Mouse (Mus musculus) megakaryocyte progenitor cell, adult 5-6 weeks (primary cell): Measurements from ENCODE around the gene Tpd52l2. TPM values are rescaled to one million over a fixed set of nuclear protein-coding genes. Genes with fewer than 3 reads are reported as not detected.

Experiments
- ATAC-seq: replicated peaks from 2 replicates; pipeline ENCODE4 v1.8.0; 2016; ENCODE audit warnings: mild to moderate bottlenecking, moderate TSS enrichment, inconsistent platforms; ENCODE audit not compliant: poor library complexity
- total RNA-seq, 2 experiments: library from RNA; stranded (forward) in 1 of 2; stranded (reverse) in 1 of 2; fragments of 157-497, 149-512 nt in 1 of 2; fragments of 200-1000 nt in 1 of 2; gene quantifications; 2 replicates each; pipeline versions ENCODE4 v1.2.3 to v1.2.4; 2015 to 2017

Tpd52l2 gene
- total RNA-seq, 2 experiments from 2014 or later, result 47.1 to 119 TPM

DNA sequence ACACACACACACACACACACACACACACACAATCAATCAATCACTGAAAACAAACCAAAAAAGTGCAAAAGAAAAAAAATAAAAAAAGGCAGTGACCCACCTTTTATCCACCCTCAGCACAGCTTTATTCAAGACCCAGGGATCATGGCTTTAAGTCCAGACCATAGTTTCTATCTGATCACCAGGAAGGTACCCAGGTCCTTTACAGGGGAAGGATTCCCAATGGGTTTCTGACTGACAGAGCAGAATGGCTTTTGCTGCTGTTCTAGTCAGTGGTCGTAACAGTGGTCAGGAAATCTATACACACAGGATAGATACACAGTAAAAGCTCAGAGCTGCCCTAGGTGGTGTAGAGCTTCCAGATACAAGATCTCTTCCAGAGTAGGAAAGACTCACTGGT, 11.2 kb upstream of the Tpd52l2 start:
- ATAC-seq, result no peak

DNA sequence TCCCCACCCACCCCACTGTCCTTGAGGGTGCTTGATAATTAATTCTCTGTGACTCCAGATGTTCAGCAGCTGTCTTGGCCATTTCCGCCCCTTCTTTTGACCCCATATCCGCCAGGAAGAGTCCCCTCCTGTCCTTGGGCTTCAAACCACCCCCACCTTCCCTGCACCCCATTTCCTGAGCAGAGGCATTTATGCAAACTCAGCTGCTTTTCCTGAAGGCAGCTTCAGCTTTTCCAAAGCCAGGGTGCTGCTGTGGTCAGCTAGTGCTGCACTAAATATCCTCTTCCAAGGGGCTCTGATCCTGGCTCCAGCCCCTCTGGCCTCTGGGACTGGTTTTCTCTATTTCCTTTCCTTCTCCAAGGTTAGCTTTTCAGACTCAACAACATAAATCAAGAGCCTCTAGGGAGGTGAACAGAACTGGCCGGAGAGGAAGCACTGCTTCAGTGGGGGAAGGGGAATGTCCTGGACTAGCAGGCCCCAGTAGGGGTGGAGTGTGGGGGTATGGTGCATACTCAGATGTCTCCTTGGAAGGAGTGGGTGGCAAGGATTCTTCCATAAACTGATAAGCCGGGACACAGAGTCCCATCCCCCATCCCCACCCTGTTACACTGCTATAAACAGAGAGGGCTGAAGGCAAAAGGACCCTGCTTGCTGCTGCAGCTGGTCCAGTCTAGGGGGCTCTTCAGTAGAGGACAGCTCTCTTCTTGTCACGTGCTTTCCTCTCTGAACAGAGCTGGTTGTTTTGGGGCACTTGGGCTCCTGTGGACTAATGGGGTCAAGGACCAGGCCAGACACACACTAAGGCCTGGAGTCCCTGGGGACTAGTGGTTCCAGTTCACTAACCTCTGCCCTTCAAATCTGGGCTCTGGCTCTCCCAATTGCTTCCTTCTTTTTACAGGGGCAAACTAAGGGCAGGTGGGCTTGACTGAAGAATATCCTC, 9.3 kb upstream of the Tpd52l2 start:
- ATAC-seq, result no peak

DNA sequence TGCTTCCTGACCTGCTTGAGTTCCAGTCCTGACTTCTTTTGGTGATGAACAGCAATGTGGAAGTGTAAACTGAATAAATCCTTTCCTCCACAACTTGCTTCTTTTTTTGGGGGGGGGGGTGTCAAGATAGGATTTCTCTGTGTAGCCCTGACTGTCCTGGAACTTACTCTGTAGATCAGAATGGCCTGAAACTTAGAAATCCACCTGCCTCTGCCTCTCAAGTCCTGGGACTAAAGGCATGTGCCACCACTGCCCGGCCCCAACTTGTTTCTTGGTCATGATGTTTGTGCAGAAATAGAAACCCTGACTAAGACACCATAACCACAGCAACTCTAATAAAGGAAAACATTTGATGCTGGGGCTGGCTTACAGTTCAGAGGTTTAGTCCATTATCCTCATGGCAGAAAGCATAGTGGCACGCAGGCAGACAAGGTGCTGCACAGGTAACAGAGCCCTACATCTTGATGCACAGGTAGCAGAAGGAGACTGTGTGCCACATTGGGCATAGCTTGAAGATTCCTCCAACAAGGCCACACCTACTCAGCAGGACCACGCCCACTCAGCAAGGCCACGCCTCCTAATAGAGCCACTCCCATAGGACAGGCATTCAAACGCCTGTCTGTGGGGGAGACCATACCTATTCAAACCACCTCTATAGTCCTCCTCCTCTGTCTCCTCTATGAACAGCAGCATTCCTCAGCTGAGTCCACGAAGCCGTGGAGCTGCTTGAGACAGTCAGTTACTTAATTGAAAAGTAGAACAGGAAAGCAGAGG, 5.3 kb upstream of the Tpd52l2 start:
- ATAC-seq, result peak; percentile 68

GRCm38 (mm10) chr2:181492206-181492605, 4.7 kb upstream of the Tpd52l2 start:
- peak; percentile 18 for ATAC-seq

DNA sequence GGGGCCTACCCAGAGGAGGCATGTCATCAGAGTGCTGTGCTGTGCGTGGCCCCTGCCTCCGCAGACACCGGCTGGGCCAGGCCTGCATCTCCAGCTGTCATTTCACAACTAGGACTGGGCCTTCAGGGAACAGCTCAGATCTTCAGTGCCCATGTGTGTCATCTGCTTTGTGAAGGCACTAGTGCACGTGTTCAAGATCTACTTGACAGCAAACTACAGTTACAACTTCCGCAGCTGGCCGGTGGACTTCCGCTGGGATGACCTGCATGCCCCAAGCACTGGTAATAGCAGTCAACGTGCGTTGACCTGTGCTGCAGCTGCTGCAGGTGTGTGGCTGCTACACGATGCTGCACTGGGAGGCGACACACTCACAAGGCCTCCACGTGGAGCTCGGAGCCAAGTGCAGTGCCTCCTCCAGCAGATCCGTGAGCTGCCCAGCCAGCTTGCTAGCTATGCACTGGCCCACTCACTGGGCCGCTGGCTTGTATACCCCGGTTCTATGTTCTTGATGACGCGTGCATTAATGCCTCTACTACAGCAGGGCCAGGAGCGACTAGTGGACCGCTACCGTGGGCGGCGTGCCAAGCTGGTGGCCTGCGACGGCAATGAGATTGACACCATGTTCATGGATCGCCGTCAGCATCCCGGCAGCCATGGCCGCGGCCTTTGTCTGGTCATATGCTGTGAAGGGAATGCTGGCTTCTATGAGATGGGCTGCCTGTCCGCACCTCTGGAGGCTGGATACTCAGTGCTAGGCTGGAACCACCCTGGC, 3.6 kb upstream of the Tpd52l2 start, which contains the start of gene Abhd16b:
TSS of gene Abhd16b (plus strand) at position 51 of the 772 bp plus-strand sequence.
- no peak for ATAC-seq

DNA sequence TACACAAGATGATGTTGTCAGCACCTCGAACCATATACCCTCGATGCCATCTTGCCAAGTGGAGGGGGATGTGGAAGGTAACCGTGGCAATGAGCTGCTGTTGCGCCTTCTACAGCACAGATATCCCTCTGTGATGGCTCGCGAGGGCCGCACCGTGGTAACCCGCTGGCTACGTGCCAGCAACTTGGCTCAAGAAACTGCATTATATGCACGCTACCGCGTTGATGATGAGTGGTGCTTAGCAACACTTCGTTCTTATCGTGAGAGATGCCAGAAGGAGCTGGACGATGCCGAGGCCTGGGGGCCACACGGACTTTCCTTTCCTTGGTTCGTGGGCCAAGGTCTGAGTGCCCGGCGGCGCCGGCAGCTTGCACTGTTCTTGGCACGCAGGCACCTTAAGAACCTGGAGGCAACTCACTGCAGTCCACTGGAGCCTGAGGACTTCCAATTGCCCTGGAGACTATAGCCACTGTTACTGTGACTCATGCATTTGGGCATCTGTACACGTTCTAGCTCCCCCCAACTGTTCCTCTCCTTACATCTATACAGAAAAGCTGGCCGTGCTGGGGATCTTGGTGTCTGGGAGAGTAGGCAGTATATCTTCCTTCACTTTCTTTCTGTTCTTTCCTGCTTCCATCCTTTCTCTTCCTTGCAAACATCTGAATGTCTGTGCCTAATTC, 2.5 kb upstream of the Tpd52l2 start:
- no peak for ATAC-seq

DNA sequence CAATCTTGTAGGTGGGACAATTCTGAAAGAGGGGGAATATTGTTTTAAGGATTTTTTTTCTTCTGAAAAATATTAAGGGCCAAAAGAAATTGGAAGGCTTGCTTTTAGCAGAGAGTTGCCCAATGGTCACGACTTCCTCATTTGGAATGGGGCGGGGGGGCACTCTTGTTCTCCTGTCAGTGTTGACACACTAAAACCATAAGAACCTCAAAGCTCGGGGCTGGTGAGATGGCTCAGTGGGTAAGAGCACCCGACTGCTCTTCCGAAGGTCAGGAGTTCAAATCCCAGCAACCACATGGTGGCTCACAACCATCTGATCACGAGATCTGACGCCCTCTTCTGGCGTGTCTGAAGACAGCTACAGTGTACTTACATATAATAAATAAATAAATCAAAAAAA, 1.1 kb upstream of the Tpd52l2 start:
- ATAC-seq, result peak; percentile 29; the same call in 1 of the 2 replicates

DNA sequence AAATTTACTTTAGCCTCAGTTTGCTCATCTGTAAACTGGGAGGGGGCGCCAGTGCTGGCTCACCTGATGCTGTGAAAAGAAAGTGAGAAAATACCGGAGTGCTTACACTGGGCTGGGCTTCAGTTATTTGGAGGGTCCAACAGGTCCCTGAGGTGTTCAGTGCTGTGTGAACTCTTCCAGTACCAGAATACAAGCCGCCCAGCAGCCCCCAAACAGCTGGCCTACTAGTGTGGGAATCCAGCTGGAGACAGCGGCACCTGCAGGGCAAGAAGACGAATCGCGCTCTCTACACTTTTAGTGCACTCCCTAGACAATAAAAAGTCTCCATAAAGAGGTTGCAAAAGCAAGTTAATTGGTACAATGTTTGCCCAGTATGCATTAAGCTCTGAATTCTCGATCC, 661 bp upstream of the Tpd52l2 start:
- ATAC-seq, result peak; percentile 51

DNA sequence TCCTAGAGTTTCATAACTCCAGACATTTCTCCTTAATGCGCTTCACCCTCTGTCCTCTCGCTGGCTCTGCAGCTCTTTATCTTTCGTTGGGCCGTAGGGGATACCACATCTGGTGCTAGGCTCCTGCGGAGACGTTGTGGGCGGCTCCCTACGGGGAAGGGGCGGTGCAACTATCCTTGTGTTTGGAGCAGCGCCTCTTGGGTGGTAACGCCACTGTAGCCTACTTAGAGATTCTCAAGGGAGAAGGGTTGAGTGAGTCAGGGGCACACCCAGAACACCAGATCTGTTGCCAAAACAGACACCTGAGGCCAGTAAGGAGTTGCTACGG, 570 bp downstream of the Tpd52l2 start:
- ATAC-seq, result peak; percentile 68

GRCm38 (mm10) chr2:181498644-181499043, 1.7 kb downstream of the Tpd52l2 start:
- ATAC-seq, result no peak

- ATAC-seq, result no peak
Measured at GRCm38 (mm10) chr2:181509191-181509590, 12.2 kb downstream of the Tpd52l2 start.

DNA sequence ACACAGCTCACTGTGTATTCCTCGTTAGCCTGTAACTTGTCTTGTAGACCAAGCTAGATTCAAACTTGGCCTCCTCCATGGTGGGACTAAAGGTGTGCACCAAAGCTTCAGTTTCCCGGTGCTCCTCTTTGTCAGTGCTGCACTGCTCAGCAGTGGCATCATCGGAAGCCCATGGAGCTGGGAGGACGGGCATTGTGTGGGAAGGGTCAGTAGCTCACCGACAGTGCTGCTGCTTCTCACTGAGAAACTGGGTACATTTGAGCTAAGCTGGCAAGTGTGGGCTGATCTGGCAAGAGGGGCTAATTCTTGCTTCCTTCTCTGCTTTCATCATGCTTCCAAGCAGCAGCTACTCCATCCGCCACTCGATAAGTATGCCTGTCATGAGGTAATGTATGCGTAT, 14.3 kb downstream of the Tpd52l2 start:
- ATAC-seq, result no peak

- ATAC-seq, result no peak
Measured at GRCm38 (mm10) chr2:181519201-181519600, 22.3 kb downstream of the Tpd52l2 start.

- peak; percentile 91 for ATAC-seq
Measured at GRCm38 (mm10) chr2:181520118-181520935, 23.4 kb downstream of the Tpd52l2 start, which contains the start of gene Dnajc5. Gene Dnajc5 (plus strand): TSS chr2:181520485.

DNA sequence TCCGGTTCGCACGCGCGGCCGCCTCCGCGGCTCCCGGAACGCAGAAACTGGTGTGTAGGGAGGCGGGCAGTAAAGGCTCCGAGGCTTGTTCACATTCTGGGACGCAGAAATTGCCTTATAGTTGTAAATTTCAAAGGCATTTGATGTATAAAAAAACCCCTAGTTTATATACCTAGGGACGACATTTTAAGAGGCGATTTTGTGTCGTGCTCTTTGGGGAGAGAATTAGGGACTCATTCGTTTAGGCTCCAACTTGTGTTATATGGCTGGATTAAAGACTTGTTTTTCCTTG, 23.9 kb downstream of the Tpd52l2 start:
- ATAC-seq, result no peak

DNA sequence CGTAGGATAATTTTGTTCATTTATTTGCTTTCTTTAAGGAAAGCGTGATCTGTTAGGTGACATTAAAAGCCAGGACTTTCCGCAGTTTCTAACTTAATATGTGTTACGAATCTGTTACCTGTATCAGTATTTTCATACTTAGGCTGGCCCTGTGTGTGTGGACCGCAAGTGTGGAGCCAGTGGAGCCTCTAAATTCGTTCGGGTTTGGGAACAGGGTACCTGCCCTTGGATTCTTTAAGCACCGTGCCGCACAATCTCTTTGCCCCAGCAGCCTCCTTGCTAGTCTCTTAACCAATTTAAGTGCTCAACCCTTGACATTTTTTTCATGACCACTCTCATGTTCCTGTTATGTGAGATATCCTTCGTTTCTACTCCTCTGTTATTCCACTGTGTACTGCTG, 24.5 kb downstream of the Tpd52l2 start:
- no peak for ATAC-seq

GRCm38 (mm10) chr2:181522811-181523210, 25.9 kb downstream of the Tpd52l2 start:
- ATAC-seq, result peak; percentile 51

- no peak for ATAC-seq
Measured at GRCm38 (mm10) chr2:181525526-181525925, 28.6 kb downstream of the Tpd52l2 start.

DNA sequence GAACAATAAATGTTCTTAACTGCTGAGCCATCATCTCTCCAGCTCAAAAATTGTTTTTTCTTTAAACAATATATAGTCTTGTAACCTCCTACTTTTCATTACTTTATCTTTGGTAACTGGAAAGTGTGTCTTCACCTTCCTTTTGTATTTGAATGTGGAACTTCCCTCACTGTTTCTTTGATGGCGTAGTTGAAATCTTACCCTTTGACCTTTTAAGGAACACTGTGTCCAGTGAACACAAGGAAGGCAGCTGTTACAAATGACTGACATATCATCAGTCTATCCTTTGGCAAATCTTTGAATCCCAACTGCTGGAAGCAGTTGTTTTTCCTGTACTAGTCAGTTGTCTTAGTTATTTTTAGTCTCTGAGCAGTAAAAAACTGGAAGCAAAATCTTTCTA, 32.1 kb downstream of the Tpd52l2 start:
- no peak for ATAC-seq

DNA sequence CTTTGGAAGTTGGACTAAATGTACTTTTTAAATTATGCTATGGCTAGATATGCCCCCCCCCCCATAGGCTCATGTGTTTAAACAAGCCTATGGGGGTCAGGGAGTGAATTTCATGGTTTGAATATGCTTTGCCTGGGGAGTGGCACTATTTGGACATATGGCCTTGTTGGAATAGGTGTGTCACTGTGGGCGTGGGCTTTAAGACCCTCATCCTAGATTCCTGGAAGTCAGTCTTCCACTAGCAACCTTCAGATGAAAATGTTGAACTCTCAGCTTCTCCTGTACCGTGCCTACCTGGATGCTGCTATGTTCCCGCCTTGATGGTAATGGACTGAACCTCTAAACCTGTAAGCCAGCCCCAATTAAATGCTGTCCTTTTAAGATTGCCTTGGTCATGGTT, 35.6 kb downstream of the Tpd52l2 start:
- no peak for ATAC-seq
